7 mouse cellular contexts compared by ENCODE assay signal in genomic region chr8:84659936-84660818, GRCm38 (mm10). TPM values are rescaled to one million over a fixed set of nuclear protein-coding genes. Genes with fewer than 3 reads are reported as not detected.
DNase-seq lines count a peak whose midpoint lies in the region; ATAC-seq and TF ChIP-seq lines count a peak whose summit lies in the region.

No protein-coding gene starts in this region.

- no peaks in the 10 kb centered on the region for H3K36me3 ChIP-seq in heart, embryonic 13.5 days
- no peaks in the 10 kb centered on the region for H3K36me3 ChIP-seq in kidney, postnatal 0 days (ENCODE audit: insufficient read depth, low read length)
- no peaks in the 10 kb centered on the region for H3K36me3 ChIP-seq in macrophage (ENCODE audit: inconsistent target)
- H3K36me3 ChIP-seq in spleen, adult 2 months (ENCODE audit: control insufficient read depth, insufficient read depth, low read length) = no peaks in the 10 kb centered on the region

- H3K27ac ChIP-seq in heart, embryonic 13.5 days (replicated peaks) = peak overlapping the region; percentile 99
- peak overlapping the region; percentile 95 for H3K27ac ChIP-seq in kidney, postnatal 0 days
- peak overlapping the region; percentile 89 for H3K27ac ChIP-seq in macrophage
- H3K27ac ChIP-seq in spleen, adult 2 months (ENCODE audit: insufficient read depth, low read length) = peak overlapping the region; percentile 98

- DNase-seq in R1 (ENCODE audit: low read depth, low spot score) = peak; percentile 98
- peak; percentile 87 for DNase-seq in embryo, embryonic 11 days
- DNase-seq in kidney, postnatal 0 days (ENCODE audit: low spot score) = peak; percentile 85
- DNase-seq in spleen, adult 2 months (ENCODE audit: low read depth in 1 of 2, low spot score in 2 of 2) = peak in 1 of 2 experiments; percentile 69
- no peak for DNase-seq in right cerebral cortex, postnatal 14 days

- H3K9ac ChIP-seq in heart, embryonic 13.5 days = peak overlapping the region; percentile 96
- H3K9ac ChIP-seq in kidney, postnatal 0 days (ENCODE audit: low read depth, low read length) = peak overlapping the region; percentile 90

- peaks cover 16% of the 10 kb centered on the region; the same call in 1 of the 2 replicates for H3K79me2 ChIP-seq in macrophage (ENCODE audit: inconsistent target)

- no peaks in the 10 kb centered on the region for H3K9me3 ChIP-seq in heart, embryonic 13.5 days
- no peaks in the 10 kb centered on the region for H3K9me3 ChIP-seq in kidney, postnatal 0 days (replicated peaks; ENCODE audit: low read length)

- H3K4me2 ChIP-seq in heart, embryonic 13.5 days = peak overlapping the region; percentile 87
- H3K4me2 ChIP-seq in kidney, postnatal 0 days (ENCODE audit: low read length) = peak overlapping the region; percentile 80

- TF ChIP-seq CTCF in kidney, postnatal 0 days (IDR thresholded peaks at IDR 0.05; ENCODE audit: low read depth) = no peak
- TF ChIP-seq CTCF in spleen, adult 2 months (IDR thresholded peaks at IDR 0.05; ENCODE audit: extremely low read depth, insufficient read depth, insufficient read length, insufficient replicate concordance) = no peak

- H3K4me1 ChIP-seq in heart, embryonic 13.5 days = peaks cover 60% of the 10 kb centered on the region
- H3K4me1 ChIP-seq in kidney, postnatal 0 days (replicated peaks; ENCODE audit: insufficient read depth, low read length) = peaks cover 46% of the 10 kb centered on the region
- H3K4me1 ChIP-seq in spleen, adult 2 months (ENCODE audit: control insufficient read depth, insufficient read depth, insufficient read length) = peaks cover 17% of the 10 kb centered on the region; the same call in 1 of the 2 replicates

- 2% methylated on average over 33 of the region's 33 CpGs for WGBS in heart, embryonic 13.5 days
- WGBS in kidney, postnatal 0 days = 2% methylated on average over 33 of the region's 33 CpGs
- WGBS in macrophage (ENCODE audit: missing documents) = 9% methylated on average over 33 of the region's 33 CpGs
- 2% methylated on average over 33 of the region's 33 CpGs for WGBS in spleen, adult 2 months

- TF ChIP-seq POLR2A in spleen, adult 2 months (IDR thresholded peaks at IDR 0.05; ENCODE audit: low read depth, low read length) = peak; percentile 40

- peak overlapping the region; percentile 75 for H3K4me3 ChIP-seq in heart, embryonic 13.5 days
- peak overlapping the region; percentile 86 for H3K4me3 ChIP-seq in kidney, postnatal 0 days (replicated peaks; ENCODE audit: low read depth, low read length)
- peak overlapping the region; percentile 56 for H3K4me3 ChIP-seq in macrophage (ENCODE audit: inconsistent target)
- peak overlapping the region; percentile 88 for H3K4me3 ChIP-seq in spleen, adult 2 months (ENCODE audit: extremely low read depth, insufficient read depth, insufficient read length)

- no peak for ATAC-seq in heart, embryonic 13.5 days (ENCODE audit: extremely low read depth, insufficient number of reproducible peaks, low FRiP score, low TSS enrichment)
- ATAC-seq in kidney, postnatal 0 days (replicated peaks; ENCODE audit: low FRiP score, low read depth) = no peak

- H3K27me3 ChIP-seq in heart, embryonic 13.5 days (replicated peaks) = no peaks in the 10 kb centered on the region
- H3K27me3 ChIP-seq in kidney, postnatal 0 days (ENCODE audit: insufficient read depth, low read length) = no peaks in the 10 kb centered on the region
- no peaks in the 10 kb centered on the region for H3K27me3 ChIP-seq in spleen, adult 2 months (ENCODE audit: control insufficient read depth, insufficient read depth, low read length)

RNA-seq across cellular contexts. Expression of gene Ier2, which starts 2.5 kb away (rescaled TPM):
- 43.0 and 44.8 TPM in 2 replicates for polyA plus RNA-seq in heart, embryonic 13.5 days (2015; fragmentation: Nextera tagmentation; extraction: Ambion mirVana)
- polyA plus RNA-seq in kidney, postnatal 0 days (2015; fragmentation: Nextera tagmentation; extraction: Ambion mirVana) = 77.4 and 83.8 TPM in 2 replicates
- 100 to 1,000 TPM in 11 of 26 experiments, 10 to 100 TPM in 14, 1 to 10 TPM in 1; 8.1 to 794 (median 83.2) TPM for total RNA-seq in macrophage (2018; cell fraction: chromatin; rRNA removed)
- total RNA-seq in macrophage (2018; cell fraction: cytosol; rRNA removed) = 1,000 to 10,000 TPM in 1 of 26 experiments, 100 to 1,000 TPM in 16, 10 to 100 TPM in 9; 12.7 to 1,041 (median 226) TPM
- 1,000 to 10,000 TPM in 1 of 26 experiments, 100 to 1,000 TPM in 15, 10 to 100 TPM in 10; 18.1 to 1,358 (median 213) TPM for total RNA-seq in macrophage (2018; cell fraction: nucleus; rRNA removed)
- polyA plus RNA-seq in macrophage (2018) = 13.1 to 24.0 TPM (median 23.6 TPM) in 3 replicates
- 23.0 and 27.4 TPM in 2 replicates for polyA plus RNA-seq in spleen, adult 2 months (2012; rRNA removed)

RNA-seq across cellular contexts. Expression of gene Trmt1, which starts 25.9 kb away (rescaled TPM):
- 47.6 and 51.6 TPM in 2 replicates for polyA plus RNA-seq in heart, embryonic 13.5 days (2015; fragmentation: Nextera tagmentation; extraction: Ambion mirVana)
- polyA plus RNA-seq in kidney, postnatal 0 days (2015; fragmentation: Nextera tagmentation; extraction: Ambion mirVana) = 55.3 and 56.1 TPM in 2 replicates
- total RNA-seq in macrophage (2018; cell fraction: chromatin; rRNA removed) = 100 to 1,000 TPM; 145 to 258 (median 188) TPM
- total RNA-seq in macrophage (2018; cell fraction: cytosol; rRNA removed) = 10 to 100 TPM; 23.1 to 41.2 (median 31.8) TPM
- total RNA-seq in macrophage (2018; cell fraction: nucleus; rRNA removed) = 100 to 1,000 TPM in 18 of 26 experiments, 10 to 100 TPM in 8; 58.4 to 242 (median 112) TPM
- polyA plus RNA-seq in macrophage (2018) = 24.6 to 51.1 TPM (median 43.5 TPM) in 3 replicates
- 98.1 and 155 TPM in 2 replicates for polyA plus RNA-seq in spleen, adult 2 months (2012; rRNA removed)

RNA-seq across cellular contexts. Expression of gene Nacc1, which starts 27.5 kb away (rescaled TPM):
- 15.1 and 15.7 TPM in 2 replicates for polyA plus RNA-seq in heart, embryonic 13.5 days (2015; fragmentation: Nextera tagmentation; extraction: Ambion mirVana)
- polyA plus RNA-seq in kidney, postnatal 0 days (2015; fragmentation: Nextera tagmentation; extraction: Ambion mirVana) = 15.9 and 16.1 TPM in 2 replicates
- total RNA-seq in macrophage (2018; cell fraction: chromatin; rRNA removed) = 10 to 100 TPM; 29.2 to 67.2 (median 42.0) TPM
- total RNA-seq in macrophage (2018; cell fraction: cytosol; rRNA removed) = 10 to 100 TPM; 49.3 to 73.4 (median 60.7) TPM
- total RNA-seq in macrophage (2018; cell fraction: nucleus; rRNA removed) = 10 to 100 TPM; 42.8 to 95.1 (median 62.2) TPM
- polyA plus RNA-seq in macrophage (2018) = 42.2 to 61.4 TPM (median 49.6 TPM) in 3 replicates
- polyA plus RNA-seq in spleen, adult 2 months (2012; rRNA removed) = 66.0 and 78.5 TPM in 2 replicates

RNA-seq across cellular contexts. Expression of gene Lyl1, which starts 41.1 kb away (rescaled TPM):
- 15.4 and 17.1 TPM in 2 replicates for polyA plus RNA-seq in heart, embryonic 13.5 days (2015; fragmentation: Nextera tagmentation; extraction: Ambion mirVana)
- 6.1 and 6.4 TPM in 2 replicates for polyA plus RNA-seq in kidney, postnatal 0 days (2015; fragmentation: Nextera tagmentation; extraction: Ambion mirVana)
- 100 to 1,000 TPM in 11 of 26 experiments, 10 to 100 TPM in 13, 1 to 10 TPM in 2; 2.3 to 178 (median 69.7) TPM for total RNA-seq in macrophage (2018; cell fraction: chromatin; rRNA removed)
- 10 to 100 TPM in 25 of 26 experiments, 1 to 10 TPM in 1; 6.6 to 88.0 (median 59.5) TPM for total RNA-seq in macrophage (2018; cell fraction: cytosol; rRNA removed)
- 100 to 1,000 TPM in 11 of 26 experiments, 10 to 100 TPM in 14, 1 to 10 TPM in 1; 8.1 to 193 (median 91.8) TPM for total RNA-seq in macrophage (2018; cell fraction: nucleus; rRNA removed)
- 38.2 to 65.7 TPM (median 48.7 TPM) in 3 replicates for polyA plus RNA-seq in macrophage (2018)
- polyA plus RNA-seq in spleen, adult 2 months (2012; rRNA removed) = 90.0 and 115 TPM in 2 replicates
